Mouse (Mus musculus): Measurements from ENCODE around the gene Olfr114.

Gene Olfr114

GRCm38 (mm10) chr17:37592643-37593042 is at the start of gene Olfr114:
Olfr114 (minus strand) TSS chr17:37592743.
- no peak for DNase-seq (ENCODE audit: extremely low spot score, low read depth, low spot score)

- DNase-seq (ENCODE audit: extremely low spot score, low read depth, low spot score): no peak
Observed at GRCm38 (mm10) chr17:37627009-37627408, 34.5 kb upstream of the Olfr114 start, which contains the start of the genes Olfr115 and Olfr116. Olfr115 (minus strand) TSS chr17:37627109. Olfr116 (minus strand) TSS chr17:37627199.

- no peak for DNase-seq (ENCODE audit: extremely low spot score, low read depth, low spot score)
Observed at GRCm38 (mm10) chr17:37577563-37577962, 15.0 kb downstream of the Olfr114 start, which contains the start of gene Olfr113. Olfr113 (minus strand) TSS chr17:37577663.

- no peak for DNase-seq (ENCODE audit: extremely low spot score, low read depth, low spot score)
Observed at GRCm38 (mm10) chr17:37569351-37569750, 23.2 kb downstream of the Olfr114 start, which contains the start of gene Olfr112. Olfr112 (minus strand) TSS chr17:37569451.

GRCm38 (mm10) chr17:37558913-37559615 is 33.5 kb downstream of the Olfr114 start:
- DNase-seq (ENCODE audit: extremely low spot score, low read depth, low spot score): no peak

GRCm38 (mm10) chr17:37543800-37544435 is 48.6 kb downstream of the Olfr114 start:
- DNase-seq (ENCODE audit: extremely low spot score, low read depth, low spot score): no peak

- DNase-seq (ENCODE audit: extremely low spot score, low read depth, low spot score): no peak
Observed at GRCm38 (mm10) chr17:37541454-37542119, 51.0 kb downstream of the Olfr114 start.
